Mouse (Mus musculus) T-helper 17 cell (primary cell): ENCODE data around the gene Spata31d1d.
"Not testable (repeated sequence)": the region's sequence is repeated elsewhere in the genome, so short reads cannot be mapped to it uniquely, and the experiment has no call there.

Source experiments
- in situ Hi-C, 2 experiments: fragments of 300-600 bp; cut with MboI, MseI; formaldehyde crosslinking; loops; 1 replicate in 1 of 2; 2 replicates in 1 of 2; pipeline ENCODE4 v1.15.1; 2025; ENCODE audit warnings: high pct_unique_total_duplicates in 2 of 2

Gene Spata31d1d

DNA sequence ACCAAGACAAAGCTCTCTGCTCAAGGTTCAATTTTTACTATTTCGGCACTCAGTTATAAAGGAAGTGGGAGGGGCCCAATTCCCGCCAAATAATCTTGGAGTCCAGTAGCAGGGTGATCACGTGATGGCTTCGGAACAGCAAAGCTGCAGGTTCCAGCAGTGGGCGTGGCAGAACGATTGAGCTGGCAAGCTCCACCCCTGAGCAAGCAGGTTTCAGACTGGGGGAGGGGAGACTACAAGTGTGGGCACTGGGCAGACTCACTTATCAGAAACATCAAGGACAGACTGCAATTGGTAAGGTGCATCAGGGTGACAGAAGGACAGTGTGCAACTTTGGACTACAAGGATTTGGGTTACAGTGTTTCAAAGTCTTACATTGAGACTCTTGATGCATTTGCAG, 2.8 kb upstream of the Spata31d1d start:
- in situ Hi-C loops, result loop anchor here in 1 of 2 experiments (5.0 kb wide), 1 partner anchor 1092 kb away; no protein-coding TSS in a partner anchor

DNA sequence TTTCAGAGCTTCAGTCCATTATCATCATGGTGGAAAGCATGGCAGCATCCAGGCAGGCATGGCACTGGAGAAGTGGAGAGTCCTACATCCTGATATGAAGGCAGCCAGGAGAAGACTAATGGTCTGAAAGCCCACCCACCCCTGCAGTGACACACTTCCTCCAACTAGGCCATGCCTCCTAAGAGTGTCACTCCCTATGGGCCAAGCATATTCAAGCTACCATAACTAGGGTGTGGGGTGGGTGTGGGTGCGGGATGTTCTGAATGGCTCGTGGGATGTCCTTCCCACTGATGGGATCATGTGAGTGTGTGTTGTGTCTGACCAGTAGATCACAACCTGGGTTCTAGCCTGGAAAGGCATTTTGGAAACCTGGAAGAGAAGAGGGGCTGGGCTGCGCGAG, 2.4 kb upstream of the Spata31d1d start:
- in situ Hi-C loops, result loop anchor here in 1 of 2 experiments (5.0 kb wide), 1 partner anchor 1092 kb away; no protein-coding TSS in a partner anchor

DNA sequence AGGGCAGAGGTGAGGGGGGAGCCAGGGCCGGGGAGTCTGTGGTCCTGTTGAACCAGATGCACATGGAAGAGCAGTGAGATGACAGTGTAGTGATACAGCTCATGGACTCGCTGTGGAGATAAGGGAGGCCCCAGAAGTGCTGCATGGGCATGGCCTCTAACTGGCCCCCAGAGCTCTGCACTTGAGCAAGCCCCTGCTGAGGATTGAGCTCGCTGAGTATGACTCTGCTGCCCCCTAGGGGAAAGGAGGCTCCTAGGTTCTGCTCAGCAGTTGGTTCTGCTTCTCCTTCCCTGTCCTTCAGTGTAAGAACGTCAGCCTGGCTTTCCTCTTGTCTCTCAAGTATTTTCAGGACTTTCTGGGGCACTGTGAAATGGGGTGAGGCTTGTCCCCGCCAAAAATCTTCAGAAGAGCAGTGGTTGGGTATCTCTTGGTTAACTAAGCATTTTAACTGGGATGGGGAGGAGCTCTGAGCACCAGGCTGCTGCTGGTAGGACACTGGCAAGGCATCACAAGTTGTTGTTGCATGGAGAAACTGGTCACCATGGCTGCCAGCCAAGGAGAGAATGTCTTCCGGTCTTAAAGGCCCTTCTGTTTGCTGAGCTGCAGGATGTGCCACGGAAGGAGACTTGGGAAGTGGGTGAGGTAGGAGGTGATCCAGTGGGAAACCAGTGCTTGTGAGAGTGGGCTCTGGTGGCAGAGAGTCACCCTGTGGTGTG, 3.0 kb downstream of the Spata31d1d start:
- in situ Hi-C loops, result loop anchor here in 1 of 2 experiments (5.0 kb wide), 1 partner anchor 86 kb away; no protein-coding TSS in a partner anchor

DNA sequence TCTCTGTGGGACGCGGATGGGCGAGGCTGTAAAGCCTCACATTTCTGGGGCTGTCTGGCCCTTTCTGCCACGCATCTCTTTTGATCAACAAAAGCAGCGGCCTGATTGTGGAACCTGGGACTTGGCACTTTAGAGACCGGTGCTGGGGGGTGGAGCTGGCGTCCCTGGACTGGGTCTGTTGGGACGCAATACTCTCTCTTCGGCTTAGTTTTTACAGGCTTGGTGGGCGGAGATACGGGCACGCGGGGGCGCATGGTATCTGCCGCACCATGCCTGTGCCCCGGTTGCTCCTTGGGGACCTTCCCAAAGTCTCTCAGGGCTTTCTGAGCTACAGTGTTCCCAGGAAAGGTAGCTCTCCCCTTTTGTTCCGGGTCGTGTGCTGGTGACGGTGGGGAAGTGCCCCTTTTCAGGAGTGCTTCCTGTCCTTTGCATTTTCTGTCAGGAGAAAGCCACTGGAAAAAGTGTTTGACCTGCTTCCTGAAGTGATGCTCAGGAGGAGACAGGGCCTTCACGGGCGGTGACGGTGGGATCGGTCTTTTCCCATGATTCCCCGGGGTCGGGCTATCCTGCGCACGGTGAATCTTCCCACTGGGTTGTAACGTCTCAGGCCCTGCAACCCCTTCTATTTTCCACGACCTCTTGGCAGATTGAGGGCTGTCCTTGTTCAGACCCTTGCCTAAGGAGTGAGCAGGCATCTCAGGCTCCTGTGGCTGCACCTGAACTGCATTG, 5.2 kb downstream of the Spata31d1d start:
- in situ Hi-C loops, result loop anchor here in 1 of 2 experiments (5.0 kb wide), 1 partner anchor 84 kb away; no protein-coding TSS in a partner anchor

DNA sequence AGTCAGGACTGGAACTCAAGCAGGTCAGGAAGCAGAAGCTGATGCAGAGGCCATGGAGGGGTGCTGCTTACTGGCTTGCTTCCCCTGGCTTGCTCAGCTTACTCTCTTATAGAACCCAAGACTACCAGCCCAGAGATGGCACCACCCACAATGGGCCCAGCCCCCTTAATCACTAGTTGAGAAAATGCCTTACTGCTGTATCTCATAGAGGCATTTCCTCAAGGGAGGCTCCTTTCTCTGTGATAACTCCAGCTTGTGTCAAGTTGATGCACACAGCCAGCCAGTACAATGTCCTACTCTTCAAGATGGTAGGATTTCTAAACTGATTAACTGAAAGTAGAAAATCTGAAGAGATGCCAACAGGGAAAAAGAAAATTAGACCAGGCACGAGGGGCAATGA, 9.5 kb downstream of the Spata31d1d start:
- in situ Hi-C loops, result not testable (repeated sequence)

DNA sequence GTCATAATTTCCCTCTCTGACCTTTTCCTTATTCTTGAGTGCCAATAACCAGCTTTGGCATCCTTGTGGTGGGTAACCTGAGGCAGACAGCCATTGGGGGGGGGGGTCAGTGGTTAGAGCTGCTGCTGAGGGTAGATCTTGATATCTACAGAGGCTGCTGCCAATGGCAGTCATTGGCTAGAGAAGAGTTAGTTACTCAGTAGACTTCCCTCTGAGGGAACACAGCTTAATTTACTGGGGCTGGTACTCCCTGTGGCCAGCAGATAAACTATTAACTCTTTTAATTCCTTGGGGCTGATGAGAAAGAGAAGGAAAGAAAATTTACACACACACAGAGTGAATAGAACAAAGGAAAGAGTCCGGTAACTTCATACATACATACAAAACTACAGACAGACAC, 12.1 kb downstream of the Spata31d1d start:
- in situ Hi-C loops, result no loop called here

DNA sequence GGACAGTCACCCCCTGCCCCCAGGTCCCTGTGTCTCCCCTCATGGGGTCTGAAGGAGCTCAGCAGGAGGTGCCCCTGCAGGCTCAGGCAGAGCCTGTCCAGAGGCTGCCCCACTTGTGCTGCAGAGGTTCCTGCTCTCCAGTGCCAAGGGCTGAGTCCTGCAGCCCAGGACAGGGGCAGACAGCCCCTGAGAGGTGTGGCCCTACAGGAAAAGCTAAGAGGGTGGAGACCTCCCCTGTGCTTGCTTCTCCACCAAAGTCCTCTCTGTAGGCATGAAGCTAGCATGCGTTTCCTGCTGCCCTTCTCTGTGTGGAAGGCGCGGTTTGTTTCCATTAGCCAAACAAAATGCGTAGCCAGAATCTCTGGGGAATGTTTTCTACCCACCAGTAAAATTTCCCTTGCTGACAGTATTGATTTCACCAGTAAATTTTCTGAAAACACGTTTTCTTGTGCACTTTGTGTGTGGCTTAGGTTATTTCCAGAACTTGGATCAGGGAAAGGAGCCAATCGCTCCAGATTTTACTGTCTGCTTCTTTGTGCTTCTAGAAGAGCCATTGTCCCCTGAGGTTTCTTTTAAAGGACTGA, 12.6 kb downstream of the Spata31d1d start:
- in situ Hi-C loops, result not testable (repeated sequence)

DNA sequence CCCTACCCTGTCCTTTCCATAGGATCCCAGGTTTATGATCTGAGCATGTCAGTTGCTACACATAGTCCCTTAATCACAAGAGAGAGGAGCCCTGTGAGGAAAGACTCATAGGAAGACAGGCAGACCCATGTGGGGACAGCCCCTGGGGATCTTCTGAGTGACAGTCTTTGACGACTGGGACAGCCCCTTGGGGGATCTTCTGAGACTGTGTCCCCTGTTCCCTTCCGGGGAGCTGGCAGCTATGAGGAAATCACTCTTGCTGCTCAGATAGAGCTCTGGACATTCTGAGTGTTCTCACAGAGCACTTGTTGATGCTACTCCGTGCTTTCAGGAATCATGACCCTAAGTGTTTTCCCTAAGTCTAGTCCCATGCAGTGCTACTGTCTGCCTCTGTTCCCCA, 17.8 kb downstream of the Spata31d1d start:
- in situ Hi-C loops, result no loop called here

DNA sequence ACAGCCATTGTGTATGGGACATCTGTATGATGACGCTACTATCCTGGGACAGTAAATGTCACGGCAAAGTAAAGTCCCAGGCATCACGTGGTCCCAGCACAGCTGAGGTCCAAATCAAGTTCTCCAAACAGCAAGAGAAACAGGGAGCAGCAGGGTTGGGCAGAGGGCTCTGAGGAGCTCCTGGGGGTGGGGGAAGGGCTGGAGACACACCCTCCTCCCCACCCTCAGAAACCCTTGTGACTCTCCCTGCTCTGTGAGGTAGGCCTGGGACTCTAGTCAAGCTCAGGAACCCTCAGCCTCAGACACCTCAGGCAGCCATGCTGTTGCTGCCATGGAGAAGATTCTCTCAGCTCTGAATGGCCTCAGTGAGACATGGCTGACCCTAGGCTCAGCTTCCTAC, 19.6 kb downstream of the Spata31d1d start, which contains the start of gene Spata31d1b:
Gene Spata31d1b (plus strand): TSS at position 301 of the 400 bp plus-strand sequence.
- in situ Hi-C loops, result not testable (repeated sequence)

DNA sequence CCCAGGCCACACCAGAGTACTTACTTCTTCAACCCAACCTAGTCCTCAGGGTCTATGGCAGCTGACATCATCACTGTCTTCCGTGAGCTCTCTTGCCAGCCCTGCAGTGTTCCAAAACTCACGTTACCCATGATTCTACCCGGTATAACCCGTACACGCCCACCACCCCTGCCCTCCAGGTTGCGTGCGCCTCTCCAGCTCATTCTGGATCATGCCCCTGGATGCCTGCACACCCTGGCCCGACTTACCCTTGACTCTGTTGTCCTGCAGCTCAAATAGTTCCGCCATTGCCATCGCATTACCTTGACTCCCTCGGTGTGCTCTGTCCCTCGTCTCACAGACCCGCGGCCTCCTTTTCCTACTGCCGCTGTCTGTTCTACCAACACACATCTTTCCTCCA, 21.3 kb downstream of the Spata31d1d start, which contains the start of gene Spata31d1a:
Gene Spata31d1a (minus strand): TSS at position 101 of the 400 bp plus-strand sequence.
- in situ Hi-C loops, result no loop called here

DNA sequence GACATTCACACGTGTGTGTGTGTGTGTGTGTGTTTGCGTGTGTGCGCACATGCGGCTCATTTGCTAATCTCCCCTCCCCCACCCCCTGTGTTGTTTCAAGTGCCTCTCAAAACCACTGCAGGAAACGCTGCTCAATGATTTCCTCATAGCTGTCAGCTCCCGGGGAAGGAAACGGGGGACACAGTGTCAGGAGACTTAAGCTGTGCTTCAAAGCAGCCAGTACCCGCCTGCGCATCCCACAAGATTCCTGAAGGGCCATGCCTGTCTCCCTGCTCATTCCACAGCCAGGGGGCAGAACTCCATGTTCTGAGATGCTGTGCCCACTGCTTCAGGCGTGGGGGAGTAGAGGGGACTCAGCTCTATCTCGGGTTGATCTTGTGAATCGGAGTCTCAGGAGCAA, 27.0 kb downstream of the Spata31d1d start:
- in situ Hi-C loops, result no loop called here

DNA sequence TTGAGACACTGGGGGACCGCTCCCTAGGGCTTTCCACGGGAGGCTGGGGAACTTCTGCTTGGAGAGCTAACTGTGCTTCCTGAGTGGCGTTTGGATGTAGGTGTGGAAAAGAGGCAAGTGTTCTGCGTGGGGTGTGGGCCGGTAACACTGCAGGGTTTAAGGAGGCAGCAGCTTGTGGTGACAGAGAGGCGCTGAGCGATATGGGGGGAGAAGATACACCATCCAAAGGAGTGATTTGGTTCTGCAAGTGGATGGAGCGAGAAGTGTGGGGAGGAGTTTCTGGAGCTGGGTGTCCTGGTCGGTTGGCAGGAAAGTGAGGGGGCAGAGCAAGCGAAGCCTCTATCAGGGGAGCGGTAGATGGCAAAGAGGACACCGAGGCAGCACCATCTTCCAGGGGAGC, 28.0 kb downstream of the Spata31d1d start:
- in situ Hi-C loops, result no loop called here

DNA sequence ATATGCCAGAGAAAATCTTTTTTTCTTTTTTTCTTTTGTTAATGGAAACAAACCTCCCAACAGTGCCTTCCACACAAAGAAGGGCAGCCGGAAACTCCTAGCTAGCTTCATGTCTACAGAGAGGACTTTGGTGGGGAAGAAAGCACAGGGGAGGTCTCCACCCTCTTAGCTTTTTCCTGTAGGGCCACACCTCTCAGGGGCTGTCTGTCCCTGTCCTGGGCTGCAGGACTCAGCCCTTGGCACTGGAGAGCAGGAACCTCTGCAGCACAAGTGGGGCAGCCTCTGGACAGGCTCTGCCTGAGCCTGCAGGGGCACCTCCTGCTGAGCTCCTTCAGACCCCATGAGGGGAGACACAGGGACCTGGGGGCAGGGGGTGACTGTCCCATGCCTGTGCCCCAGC, 31.4 kb downstream of the Spata31d1d start:
- in situ Hi-C loops, result not testable (repeated sequence)

DNA sequence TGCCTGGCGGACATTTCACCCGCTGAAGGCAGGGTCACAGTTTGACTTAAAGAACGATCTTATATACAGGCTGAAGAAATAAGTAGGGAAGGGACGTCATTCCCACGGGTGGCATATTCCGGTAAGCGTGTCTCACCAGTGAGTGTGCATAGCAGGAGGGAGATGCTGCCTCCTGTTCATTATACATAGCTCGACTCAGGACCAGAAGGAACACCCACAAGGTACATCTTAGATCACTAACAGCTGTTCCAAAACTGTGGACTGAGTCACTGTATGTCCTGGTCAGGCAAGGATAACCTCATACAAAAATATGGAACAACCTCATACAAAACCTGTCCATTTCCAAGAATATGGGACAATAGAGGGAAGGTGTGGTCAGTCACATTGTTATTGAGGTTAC, 32.4 kb downstream of the Spata31d1d start:
- in situ Hi-C loops, result no loop called here

DNA sequence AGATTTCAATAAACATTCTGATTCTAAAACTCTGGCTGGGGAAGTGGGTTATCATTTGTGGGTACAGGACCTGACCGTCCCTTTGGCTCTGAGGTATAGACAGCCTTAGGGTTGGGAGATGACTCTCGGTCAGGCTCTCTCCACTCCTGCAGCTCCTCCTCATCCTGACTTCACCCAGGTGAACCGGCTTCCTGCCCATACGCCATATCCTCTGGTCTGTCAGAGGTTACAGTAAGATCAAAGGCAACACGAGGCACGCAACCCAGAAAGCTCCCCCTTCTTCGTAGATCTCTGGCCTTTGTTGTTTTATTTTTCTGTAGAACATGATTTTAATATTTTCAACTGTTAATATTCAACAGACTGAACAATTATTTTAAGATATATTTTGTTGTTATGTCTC, 35.8 kb downstream of the Spata31d1d start:
- in situ Hi-C loops, result no loop called here

DNA sequence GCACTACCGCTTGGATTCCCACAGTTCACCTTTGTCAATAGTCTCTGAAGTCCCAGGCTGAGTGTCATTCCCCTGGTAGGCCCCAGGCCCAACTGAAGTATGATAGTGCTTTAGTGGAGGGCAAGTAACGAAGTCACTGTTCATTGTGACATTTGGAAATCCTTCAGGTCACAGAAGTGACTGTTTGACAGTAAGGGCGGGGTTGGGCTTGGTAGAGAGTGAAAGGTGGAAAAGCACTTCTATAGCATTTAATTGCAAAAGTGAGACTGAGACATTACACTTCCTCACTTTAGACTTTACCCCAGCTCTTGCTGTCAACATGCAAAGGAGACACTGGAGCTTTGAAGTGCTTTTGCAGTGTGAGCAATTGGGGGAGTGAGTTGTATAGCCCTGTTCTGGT, 37.5 kb downstream of the Spata31d1d start, which contains the start of gene 4921517D22Rik:
Gene 4921517D22Rik (minus strand): TSS at position 101 of the 400 bp plus-strand sequence.
- in situ Hi-C loops, result no loop called here

DNA sequence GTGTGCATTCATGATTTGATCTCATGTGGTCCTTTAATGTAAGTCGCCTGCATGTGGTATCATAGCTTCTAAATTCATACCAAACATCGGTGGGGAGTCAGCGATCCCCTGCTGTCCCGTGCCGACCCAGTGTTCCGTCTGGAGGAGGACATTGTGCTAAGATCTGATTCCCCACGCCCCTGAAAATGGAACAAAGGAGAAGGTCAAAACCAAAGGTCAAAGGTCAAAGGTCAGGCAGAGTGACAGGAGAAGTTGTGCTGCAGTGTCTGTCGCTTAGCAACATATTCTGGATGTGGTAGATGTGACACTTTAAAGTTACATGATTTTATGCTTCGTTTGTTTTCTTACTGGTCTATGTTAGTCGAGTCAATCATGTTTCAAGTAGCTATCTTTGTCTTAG, 40.1 kb downstream of the Spata31d1d start:
- in situ Hi-C loops, result no loop called here

DNA sequence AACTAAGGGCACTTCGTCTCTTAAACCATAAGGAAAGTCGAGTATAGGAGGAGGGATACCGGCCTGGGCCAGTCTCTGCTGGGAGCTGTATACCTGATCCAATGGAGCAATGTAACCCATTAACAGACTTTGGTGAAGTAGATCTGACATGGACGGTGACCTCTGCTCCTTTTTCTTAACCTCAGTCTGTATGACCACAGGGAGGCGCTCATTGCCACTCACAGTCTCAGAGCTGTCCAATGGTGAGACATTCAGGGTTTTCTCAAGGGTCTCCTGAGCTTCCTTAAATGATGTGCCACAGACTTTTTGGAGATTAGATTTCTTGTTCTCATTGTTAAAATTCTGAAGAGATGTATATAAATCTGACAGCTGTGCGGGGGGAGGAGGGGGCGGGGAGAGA, 41.0 kb downstream of the Spata31d1d start:
- in situ Hi-C loops, result no loop called here

DNA sequence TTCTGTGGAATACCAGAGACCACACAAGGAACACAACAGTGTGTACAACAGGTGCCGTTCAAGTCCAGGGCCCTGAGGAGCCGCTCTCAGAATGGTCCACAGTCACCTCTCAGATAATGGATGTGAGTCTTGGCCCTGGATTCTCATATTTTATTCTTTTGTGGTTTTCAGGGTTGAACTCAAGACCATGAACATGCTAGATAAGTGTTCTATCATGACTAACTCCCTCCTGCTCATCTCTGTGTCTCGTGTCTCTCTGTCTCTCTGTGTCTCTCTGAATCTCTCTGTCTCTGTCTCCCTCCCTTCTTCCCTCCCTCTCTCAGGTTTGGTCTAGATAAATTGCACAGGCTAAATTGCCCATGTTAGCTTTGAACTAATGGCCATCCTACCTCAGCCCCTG, 41.7 kb downstream of the Spata31d1d start:
- in situ Hi-C loops, result no loop called here

DNA sequence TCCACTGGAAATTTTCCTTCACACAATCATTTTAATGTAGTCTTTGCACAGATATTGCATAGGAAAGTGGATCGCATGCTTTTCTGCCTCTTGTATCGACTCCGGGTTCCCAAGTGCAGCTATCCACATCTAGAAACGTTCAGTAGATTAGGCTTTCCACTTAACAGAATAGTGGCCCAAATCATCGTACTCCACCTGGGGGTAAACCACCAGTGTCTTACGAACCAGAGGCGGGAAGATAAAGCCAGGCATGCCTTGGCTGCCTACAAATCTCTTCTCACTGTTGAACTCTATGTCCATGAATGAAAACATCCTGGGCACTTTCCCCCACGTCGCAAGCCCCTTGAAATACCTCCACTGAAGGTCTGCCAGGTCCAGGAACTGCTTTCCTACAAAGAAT, 42.2 kb downstream of the Spata31d1d start:
- in situ Hi-C loops, result no loop called here

DNA sequence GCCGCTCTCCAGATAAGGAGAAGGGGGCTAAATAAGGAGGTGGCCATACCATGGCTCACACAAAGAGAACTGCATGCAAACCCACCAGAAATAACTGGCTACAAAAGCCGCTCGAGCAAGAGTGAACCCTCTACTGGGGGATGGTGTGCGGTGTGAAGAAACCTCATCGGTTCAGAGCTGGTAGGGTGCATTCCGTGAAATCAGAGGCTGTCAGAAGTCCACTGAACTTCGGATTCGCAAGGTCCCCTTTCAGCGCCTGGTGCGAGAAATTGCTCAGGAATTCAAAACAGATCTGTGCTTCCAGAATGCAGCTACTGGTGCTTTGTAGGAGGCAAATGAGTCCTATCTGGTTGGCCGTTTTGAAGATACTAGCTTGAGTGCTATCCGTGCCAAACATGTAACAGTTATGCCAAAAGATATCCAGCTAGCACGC, 43.2 kb downstream of the Spata31d1d start:
- in situ Hi-C loops, result no loop called here

DNA sequence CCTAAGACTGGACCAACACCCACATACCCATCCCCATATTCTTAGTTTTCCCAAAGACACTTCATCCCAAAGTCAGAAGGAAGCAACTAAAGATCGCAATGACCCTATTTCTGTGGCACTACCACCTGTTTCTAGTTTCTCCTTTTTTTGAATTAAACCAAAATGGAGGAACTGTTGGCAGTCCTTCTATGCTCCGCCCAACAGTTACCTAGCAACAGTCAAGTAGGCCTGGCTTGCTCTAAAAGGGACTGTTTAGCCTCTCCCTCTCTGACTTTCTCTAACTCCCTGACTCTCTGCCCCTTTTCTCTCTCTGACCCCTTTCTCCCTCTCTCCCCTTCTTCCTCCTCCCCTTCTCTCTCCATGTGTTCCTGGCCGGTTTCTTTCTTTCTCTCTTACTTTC, 46.3 kb downstream of the Spata31d1d start:
- in situ Hi-C loops, result no loop called here
